ENCODE assay signal across 20 mouse cellular contexts in the genomic region with DNA sequence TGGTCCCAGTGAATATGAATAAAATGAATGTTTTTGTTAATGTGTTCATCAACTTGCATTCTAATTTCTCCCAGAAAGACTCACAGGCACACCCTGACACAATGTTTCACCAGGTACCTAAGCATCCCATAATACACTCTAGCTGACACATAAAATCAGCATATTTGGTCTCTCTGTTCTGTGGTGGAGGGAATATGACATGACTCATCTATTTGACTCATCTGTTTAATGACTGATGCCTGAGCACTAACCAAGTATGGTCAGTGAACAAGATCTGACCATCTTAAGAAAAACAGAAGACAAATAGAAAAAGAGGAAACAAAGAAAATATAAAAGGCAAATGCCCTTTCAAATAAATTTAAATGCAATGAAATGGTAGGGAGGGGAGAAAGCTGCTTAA.
DNase-seq lines count a peak whose midpoint lies in the region; TF ChIP-seq lines count a peak whose summit lies in the region.
"Had no signal": no experiment of that assay in that cellular context is flagged by ENCODE, and none has a peak within 500 bp of the region (broad histone marks: within the 10 kb centered on the region; RNA-seq: fewer than 3 reads in every experiment).

No protein-coding gene starts in this region.

- H3K4me2 ChIP-seq in myocyte (ENCODE audit: low read depth), result peak overlapping the region; percentile 36
- H3K4me2 ChIP-seq: embryonic facial prominence, embryonic 12.5 days; forebrain, embryonic 12.5 days had no signal

- H3K79me3 ChIP-seq in C2C12 (ENCODE audit: low read depth), result no peaks in the 10 kb centered on the region

- no peak for TF ChIP-seq CTCF in C2C12 (IDR thresholded peaks at IDR 0.05; ENCODE audit: control insufficient read depth, insufficient read depth, insufficient read length)

- H3K27me3 ChIP-seq in C2C12 (ENCODE audit: control insufficient read depth, insufficient read depth, insufficient read length) (no peaks in the 10 kb centered on the region), myocyte (ENCODE audit: control insufficient read depth, insufficient read depth, insufficient read length) (no peaks in the 10 kb centered on the region)
- H3K27me3 ChIP-seq: embryonic facial prominence, embryonic 12.5 days; forebrain, embryonic 12.5 days had no signal

- DNase-seq in 3134 (ENCODE audit: extremely low read depth, insufficient read length, low spot score) (peak; percentile 32), NIH3T3 (ENCODE audit: low read depth) (peak; percentile 17)
- DNase-seq in spleen, postnatal 36 days (ENCODE audit: low spot score in 2 of 2), result no peak
- no peak for DNase-seq in urinary bladder, postnatal 36 days (ENCODE audit: low spot score in 2 of 2)
- DNase-seq in adrenal gland, postnatal 10 days, result no peak
- DNase-seq: adrenal gland, adult 2 months; adrenal gland, postnatal 14 days; adrenal gland, postnatal 36 days; B cell, adult 2 months; cerebellum, adult 11-12 months; cerebellum, adult 2 months; cerebellum, adult 9-10 months; cerebellum, postnatal 25 days had no signal

- H3K36me3 ChIP-seq in C2C12 (ENCODE audit: control insufficient read depth, insufficient read depth), result no peaks in the 10 kb centered on the region
- H3K36me3 ChIP-seq in myocyte (ENCODE audit: control insufficient read depth, insufficient read depth), result no peaks in the 10 kb centered on the region
- H3K36me3 ChIP-seq: embryonic facial prominence, embryonic 10.5 days; embryonic facial prominence, embryonic 12.5 days; forebrain, embryonic 10.5 days; forebrain, embryonic 12.5 days had no signal

- TF ChIP-seq POLR2A in myocyte (IDR thresholded peaks at IDR 0.05; ENCODE audit: insufficient read length, low read depth), result no peak

- H3ac ChIP-seq in C2C12 (ENCODE audit: control insufficient read depth, insufficient read length, low read depth) (no peak overlapping the region), myocyte (ENCODE audit: control insufficient read depth, insufficient read length) (no peak overlapping the region)

- no peak overlapping the region for H3K4me3 ChIP-seq in C2C12 (ENCODE audit: insufficient read depth, poor library complexity, severe bottlenecking)
- H3K4me3 ChIP-seq in myocyte, result no peak overlapping the region
- H3K4me3 ChIP-seq: embryonic facial prominence, embryonic 10.5 days; embryonic facial prominence, embryonic 12.5 days; erythroblast, embryonic 14.5 days; forebrain, embryonic 10.5 days; forebrain, embryonic 12.5 days had no signal

- H3K79me2 ChIP-seq in C2C12 (ENCODE audit: control insufficient read depth, insufficient read depth), result no peaks in the 10 kb centered on the region
- no peaks in the 10 kb centered on the region for H3K79me2 ChIP-seq in myocyte (ENCODE audit: control insufficient read depth, insufficient read depth)

TF ChIP-seq in C2C12, 6 proteins besides CTCF, POLR2A, EP300 and RAD21:
- TF ChIP-seq FOSL1 (IDR thresholded peaks at IDR 0.05; ENCODE audit: insufficient read depth, low read length, poor library complexity, severe bottlenecking) (peak; percentile 95), MYOD1 (IDR thresholded peaks at IDR 0.05; ENCODE audit: control insufficient read depth, insufficient read length, low read depth) (no peak)
TF ChIP-seq in C2C12: peak in this region for 1.

TF ChIP-seq in myocyte, 11 proteins besides CTCF, POLR2A, EP300 and RAD21:
- TF ChIP-seq E2F4 (IDR thresholded peaks at IDR 0.05; ENCODE audit: insufficient read depth) (no peak), MYOG (IDR thresholded peaks at IDR 0.05; ENCODE audit: control insufficient read depth in 1 of 3, insufficient read depth in 1 of 3, insufficient read length in 2 of 3, low read depth in 2 of 3) (no peak), TCF3 (IDR thresholded peaks at IDR 0.05; ENCODE audit: insufficient read length, low read depth) (no peak), TCF12 (IDR thresholded peaks at IDR 0.05; ENCODE audit: insufficient read depth, poor library complexity, severe bottlenecking) (no peak), MYOD1 (IDR thresholded peaks at IDR 0.05; ENCODE audit: control insufficient read depth in 1 of 3, insufficient read length in 2 of 3, low read depth in 2 of 3) (no peak), SRF (IDR thresholded peaks at IDR 0.05; ENCODE audit: control insufficient read depth, insufficient read length, low read depth) (no peak), MAX (IDR thresholded peaks at IDR 0.05; ENCODE audit: low read depth) (no peak), USF1 (IDR thresholded peaks at IDR 0.05; ENCODE audit: low read depth) (no peak), REST (IDR thresholded peaks at IDR 0.05; ENCODE audit: insufficient read depth, insufficient read length) (no peak)

Comparison
In these comparisons a context has a peak if more than half of its experiments do, and no peak if none do; other contexts are left out.
1. DNase-seq: peak in 3134 (single experiment) and NIH3T3 (single experiment); none in spleen, postnatal 36 days (0 of 2), urinary bladder, postnatal 36 days (0 of 2) and adrenal gland, postnatal 10 days (single experiment).